Mouse (Mus musculus): Measurements from ENCODE around the gene Rassf6. TPM values are rescaled to one million over a fixed set of nuclear protein-coding genes. Genes with fewer than 3 reads are reported as not detected.
A peak's percentile ranks its signal among the peaks of the same experiment; 100 is the strongest.

Rassf6 gene
- polyA plus RNA-seq, 1 experiment = 4.6 TPM

DNA sequence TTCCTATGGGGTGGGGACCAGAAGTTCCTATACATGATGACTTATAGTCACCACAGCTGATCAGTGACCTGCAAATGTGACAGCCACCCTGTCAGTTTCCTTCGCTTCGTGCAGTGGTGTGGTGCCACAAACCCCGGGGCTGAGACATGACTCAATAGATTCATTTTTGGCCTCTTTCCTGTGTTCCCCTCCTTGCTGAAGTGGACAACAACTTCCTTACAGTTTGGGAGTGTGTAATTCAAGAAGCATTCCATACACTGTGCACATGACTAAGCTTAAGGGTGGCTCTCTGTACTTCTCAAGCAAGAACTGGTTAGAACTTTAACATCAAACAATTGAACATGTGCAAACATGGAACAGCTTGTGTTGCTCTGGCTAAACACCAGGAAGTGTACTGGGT is 29.1 kb downstream of the Rassf6 start:
- peaks cover 28% of the 10 kb centered on the region; the same call in 1 of the 2 replicates for H3K4me1 ChIP-seq (ENCODE audit: control insufficient read depth, insufficient read depth, low read length)
- peak overlapping the region; percentile 82 for H3K27ac ChIP-seq (ENCODE audit: insufficient read depth, low read length)
- no peak overlapping the region for H3K4me3 ChIP-seq (ENCODE audit: insufficient read depth, low read length)
- TF ChIP-seq POLR2A (IDR thresholded peaks at IDR 0.05; ENCODE audit: low read depth, low read length) (no peak), CTCF (IDR thresholded peaks at IDR 0.05; ENCODE audit: borderline replicate concordance, insufficient read depth, low read length) (no peak)

DNA sequence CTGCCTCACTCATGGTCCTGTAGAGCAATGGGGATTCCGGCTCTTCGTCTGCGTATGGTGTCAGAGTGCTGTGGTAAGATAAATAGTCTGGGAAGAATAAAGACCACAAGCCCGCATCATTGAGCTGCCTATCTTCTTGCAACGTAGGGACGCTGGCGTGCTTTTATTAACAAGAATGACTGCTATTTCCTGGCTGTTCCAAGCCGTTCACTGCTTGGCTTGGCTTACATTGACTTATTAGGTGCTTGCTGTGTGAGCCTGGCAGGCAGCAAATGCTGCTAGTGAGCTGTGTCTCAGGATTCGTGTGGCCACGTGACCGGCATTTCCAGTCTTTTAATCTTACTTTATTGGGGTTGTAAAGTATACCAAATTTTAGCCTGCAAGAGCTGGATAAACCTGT is 31.6 kb downstream of the Rassf6 start:
- peaks cover 28% of the 10 kb centered on the region; the same call in 1 of the 2 replicates for H3K4me1 ChIP-seq (ENCODE audit: control insufficient read depth, insufficient read depth, low read length)
- peak; percentile 17; the same call in 1 of the 2 replicates for TF ChIP-seq POLR2A (IDR thresholded peaks at IDR 0.05; ENCODE audit: low read depth, low read length)
- TF ChIP-seq CTCF (IDR thresholded peaks at IDR 0.05; ENCODE audit: borderline replicate concordance, insufficient read depth, low read length) = no peak
- H3K4me3 ChIP-seq (ENCODE audit: insufficient read depth, low read length) = no peak overlapping the region
- peak overlapping the region; percentile 92 for H3K27ac ChIP-seq (ENCODE audit: insufficient read depth, low read length)

DNA sequence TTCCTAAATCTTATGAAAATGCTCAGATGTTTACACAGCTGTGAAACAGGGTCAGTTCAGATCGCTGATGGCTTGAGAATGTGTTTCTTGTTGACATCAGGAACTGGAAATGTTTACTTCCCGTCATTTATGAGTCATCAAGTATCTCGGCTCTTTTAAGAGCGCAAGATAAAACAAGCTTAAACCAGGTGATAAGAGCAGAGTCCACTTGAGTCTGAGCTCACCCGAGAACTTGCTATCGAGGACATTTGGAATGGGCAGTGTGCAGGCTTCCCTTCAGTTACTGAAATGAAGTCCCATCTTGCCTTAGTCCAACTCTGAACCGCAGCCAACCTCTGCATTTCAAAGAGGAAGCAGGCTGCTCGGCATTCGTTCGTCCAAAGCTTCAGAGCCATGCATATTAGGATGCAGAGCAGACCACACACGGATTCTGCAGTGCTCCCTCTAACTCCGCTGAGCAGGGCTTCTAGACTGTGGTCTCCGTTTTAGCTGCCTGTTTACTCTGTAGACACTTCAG is 37.0 kb downstream of the Rassf6 start:
- H3K4me3 ChIP-seq (ENCODE audit: insufficient read depth, low read length) = no peak overlapping the region
- H3K27ac ChIP-seq (ENCODE audit: insufficient read depth, low read length) = 0 out of 2 replicates have a peak overlapping the region, but pooled peaks have one; percentile 38
- TF ChIP-seq POLR2A (IDR thresholded peaks at IDR 0.05; ENCODE audit: low read depth, low read length) (no peak), CTCF (IDR thresholded peaks at IDR 0.05; ENCODE audit: borderline replicate concordance, insufficient read depth, low read length) (no peak)
- peaks cover 11% of the 10 kb centered on the region for H3K4me1 ChIP-seq (ENCODE audit: control insufficient read depth, insufficient read depth, low read length)

DNA sequence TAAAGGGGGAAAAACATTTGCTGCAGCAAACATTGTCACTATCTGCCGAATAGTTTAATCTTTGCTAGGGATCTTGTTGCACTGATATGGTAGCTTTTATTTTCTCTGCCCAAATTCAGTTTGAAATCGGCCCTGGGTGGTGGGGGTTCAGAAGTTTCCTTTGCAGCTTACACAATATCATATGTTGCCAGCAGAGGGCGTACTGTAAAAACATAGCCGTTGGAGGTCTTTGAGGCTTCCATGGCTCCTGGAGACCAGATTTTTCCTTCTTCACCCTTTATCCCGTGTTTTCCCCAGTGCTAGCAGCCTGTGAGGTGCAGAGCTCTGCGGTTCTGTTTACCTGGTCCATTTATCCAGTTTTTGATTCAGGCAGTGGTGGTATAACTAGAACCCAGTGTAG is 39.0 kb downstream of the Rassf6 start:
- TF ChIP-seq POLR2A (IDR thresholded peaks at IDR 0.05; ENCODE audit: low read depth, low read length) = no peak
- TF ChIP-seq CTCF (IDR thresholded peaks at IDR 0.05; ENCODE audit: borderline replicate concordance, insufficient read depth, low read length) = no peak
- Histone ChIP-seq H3K27ac (ENCODE audit: insufficient read depth, low read length) (no peak overlapping the region), H3K4me3 (ENCODE audit: insufficient read depth, low read length) (no peak overlapping the region), H3K4me1 (ENCODE audit: control insufficient read depth, insufficient read depth, low read length) (peaks cover 8% of the 10 kb centered on the region)

DNA sequence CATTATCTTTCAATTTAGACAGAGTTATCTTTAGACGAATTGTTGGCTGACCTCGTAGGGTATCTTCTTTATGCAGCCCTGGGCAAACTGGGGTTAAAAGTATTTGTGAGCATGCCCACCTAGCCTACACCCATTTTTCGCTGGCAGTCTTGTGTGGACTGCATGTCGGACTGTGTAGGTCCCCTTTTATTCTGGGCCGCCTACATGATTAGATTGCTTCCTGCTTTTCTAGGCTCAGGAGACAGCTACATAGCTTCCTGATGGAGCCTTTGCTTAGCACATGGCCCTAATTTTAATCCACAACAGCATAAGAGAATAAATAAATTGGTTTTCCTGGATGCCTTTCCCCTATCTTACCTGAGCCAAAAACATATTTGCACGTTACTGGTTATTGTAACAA is 44.3 kb downstream of the Rassf6 start:
- TF ChIP-seq CTCF (IDR thresholded peaks at IDR 0.05; ENCODE audit: borderline replicate concordance, insufficient read depth, low read length) = no peak
- no peak for TF ChIP-seq POLR2A (IDR thresholded peaks at IDR 0.05; ENCODE audit: low read depth, low read length)
- no peak overlapping the region for H3K4me3 ChIP-seq (ENCODE audit: insufficient read depth, low read length)
- H3K27ac ChIP-seq (ENCODE audit: insufficient read depth, low read length) = no peak overlapping the region
- peaks cover 5% of the 10 kb centered on the region; the same call in 1 of the 2 replicates for H3K4me1 ChIP-seq (ENCODE audit: control insufficient read depth, insufficient read depth, low read length)

DNA sequence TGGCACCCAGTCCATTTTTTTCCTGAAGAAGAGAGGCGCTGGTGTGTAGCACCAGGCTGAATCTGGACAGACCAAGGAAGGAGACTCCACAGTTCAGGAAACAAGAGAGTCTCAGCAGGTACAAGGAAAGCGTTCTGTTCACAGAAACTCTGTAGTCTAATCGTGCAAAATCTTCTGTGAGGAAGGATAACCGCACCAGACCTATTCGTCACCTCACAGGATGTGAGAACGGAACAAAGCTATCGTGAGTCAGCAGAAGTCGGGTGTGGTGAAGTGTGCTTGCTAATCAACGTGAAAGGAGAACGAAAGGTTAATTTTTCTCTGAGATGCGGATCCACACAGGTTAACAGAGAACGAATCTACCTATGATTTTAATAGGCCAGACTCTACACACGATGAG is 45.5 kb downstream of the Rassf6 start:
- Histone ChIP-seq H3K27ac (ENCODE audit: insufficient read depth, low read length) (no peak overlapping the region), H3K4me3 (ENCODE audit: insufficient read depth, low read length) (no peak overlapping the region), H3K4me1 (ENCODE audit: control insufficient read depth, insufficient read depth, low read length) (no peaks in the 10 kb centered on the region)
- TF ChIP-seq CTCF (IDR thresholded peaks at IDR 0.05; ENCODE audit: borderline replicate concordance, insufficient read depth, low read length) (no peak), POLR2A (IDR thresholded peaks at IDR 0.05; ENCODE audit: low read depth, low read length) (no peak)

DNA sequence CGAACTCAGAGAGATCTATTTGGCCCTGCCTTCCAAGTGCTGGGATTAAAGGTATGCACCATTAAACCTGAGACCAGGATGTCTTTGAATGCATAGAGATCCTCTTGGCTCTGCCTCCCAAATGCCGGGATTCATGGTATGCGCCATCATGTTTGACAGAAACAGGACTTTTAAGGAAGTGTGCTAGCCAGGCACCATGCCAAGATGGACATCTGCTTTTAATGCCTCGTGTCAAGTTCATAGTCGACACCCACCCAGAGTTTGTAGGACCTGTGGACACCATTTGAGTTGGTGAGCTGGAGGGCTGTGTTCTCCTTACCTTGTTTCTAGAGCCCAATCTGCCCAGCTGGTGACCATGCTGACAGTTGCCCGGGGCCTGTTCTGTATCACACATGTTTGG is 48.5 kb downstream of the Rassf6 start:
- TF ChIP-seq POLR2A (IDR thresholded peaks at IDR 0.05; ENCODE audit: low read depth, low read length) = no peak
- no peak for TF ChIP-seq CTCF (IDR thresholded peaks at IDR 0.05; ENCODE audit: borderline replicate concordance, insufficient read depth, low read length)
- H3K4me1 ChIP-seq (ENCODE audit: control insufficient read depth, insufficient read depth, low read length) = no peaks in the 10 kb centered on the region
- H3K4me3 ChIP-seq (ENCODE audit: insufficient read depth, low read length) = no peak overlapping the region
- no peak overlapping the region for H3K27ac ChIP-seq (ENCODE audit: insufficient read depth, low read length)

DNA sequence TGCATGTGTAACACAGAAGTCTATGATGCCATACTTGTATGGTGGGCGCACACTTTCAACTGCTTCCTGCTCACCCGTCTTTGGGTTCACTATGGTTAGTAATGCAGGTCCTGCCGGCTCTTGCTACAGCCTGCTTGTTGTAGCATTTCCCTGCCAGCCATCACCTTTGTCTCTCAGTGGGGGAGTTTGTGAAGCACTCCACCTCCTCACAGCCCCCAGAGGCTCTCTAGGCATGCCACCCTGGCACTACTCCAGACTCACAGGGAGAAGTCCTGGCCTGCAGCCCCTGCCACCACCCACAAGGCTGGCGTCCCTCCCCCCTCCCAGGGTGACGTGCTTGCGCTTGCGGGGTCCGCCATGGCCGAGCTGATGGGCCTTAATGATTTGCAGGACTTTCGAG is 49.8 kb downstream of the Rassf6 start:
- no peak for TF ChIP-seq POLR2A (IDR thresholded peaks at IDR 0.05; ENCODE audit: low read depth, low read length)
- TF ChIP-seq CTCF (IDR thresholded peaks at IDR 0.05; ENCODE audit: borderline replicate concordance, insufficient read depth, low read length) = no peak
- Histone ChIP-seq H3K27ac (ENCODE audit: insufficient read depth, low read length) (no peak overlapping the region), H3K4me1 (ENCODE audit: control insufficient read depth, insufficient read depth, low read length) (no peaks in the 10 kb centered on the region)

DNA sequence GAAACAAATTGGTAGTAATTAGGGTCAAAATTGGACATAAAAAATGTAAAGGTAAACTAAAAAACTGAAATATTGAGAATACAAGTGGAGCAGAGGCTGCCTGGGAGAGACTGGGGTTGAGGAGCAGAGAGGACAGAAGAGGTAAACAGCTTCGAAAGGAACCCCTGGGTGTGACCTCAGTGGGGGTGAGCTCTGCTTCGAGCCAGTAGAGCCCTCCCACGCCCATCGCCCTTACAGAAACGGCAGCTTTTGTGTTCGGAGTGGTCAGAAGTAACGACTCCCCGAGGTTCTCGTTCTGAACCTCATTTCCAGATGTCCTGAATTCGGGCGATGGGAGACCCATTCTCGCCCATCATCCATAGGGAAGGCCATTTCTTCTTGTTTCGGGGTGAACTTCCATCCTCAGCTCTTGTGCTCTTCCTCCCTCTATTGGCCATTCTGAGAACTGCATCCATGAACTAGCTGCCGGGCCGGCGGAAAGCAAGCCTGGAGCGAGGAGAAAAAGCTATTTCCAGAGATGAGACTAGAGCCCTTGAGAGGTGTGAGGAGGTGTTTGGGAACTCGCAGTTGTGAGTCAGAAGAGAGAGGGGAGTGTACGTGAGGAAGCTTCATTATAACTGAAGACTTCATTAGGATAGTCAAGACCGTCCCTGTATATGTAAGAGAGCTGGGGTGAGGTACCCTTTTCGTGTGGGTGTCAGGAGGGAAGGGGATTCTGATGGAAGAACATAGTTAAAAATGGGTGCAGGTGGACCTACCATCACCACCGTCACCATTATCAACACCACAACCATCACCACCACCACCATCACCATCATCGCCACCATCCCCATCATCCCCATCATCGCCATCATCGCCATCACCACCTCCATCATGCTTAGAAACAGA is 51.5 kb downstream of the Rassf6 start:
- Histone ChIP-seq H3K4me3 (ENCODE audit: insufficient read depth, low read length) (peak overlapping the region; percentile 12; the same call in 1 of the 2 replicates), H3K4me1 (ENCODE audit: control insufficient read depth, insufficient read depth, low read length) (no peaks in the 10 kb centered on the region), H3K27ac (ENCODE audit: insufficient read depth, low read length) (no peak overlapping the region)
- TF ChIP-seq CTCF (IDR thresholded peaks at IDR 0.05; ENCODE audit: borderline replicate concordance, insufficient read depth, low read length) (peak; percentile 43; the same call in 1 of the 2 replicates), POLR2A (IDR thresholded peaks at IDR 0.05; ENCODE audit: low read depth, low read length) (peak; percentile 28; the same call in 1 of the 2 replicates)

More for the DNA sequence above, 49.8 kb downstream of the Rassf6 start:
- H3K4me3 ChIP-seq (ENCODE audit: insufficient read depth, low read length) = no peak overlapping the region

DNA sequence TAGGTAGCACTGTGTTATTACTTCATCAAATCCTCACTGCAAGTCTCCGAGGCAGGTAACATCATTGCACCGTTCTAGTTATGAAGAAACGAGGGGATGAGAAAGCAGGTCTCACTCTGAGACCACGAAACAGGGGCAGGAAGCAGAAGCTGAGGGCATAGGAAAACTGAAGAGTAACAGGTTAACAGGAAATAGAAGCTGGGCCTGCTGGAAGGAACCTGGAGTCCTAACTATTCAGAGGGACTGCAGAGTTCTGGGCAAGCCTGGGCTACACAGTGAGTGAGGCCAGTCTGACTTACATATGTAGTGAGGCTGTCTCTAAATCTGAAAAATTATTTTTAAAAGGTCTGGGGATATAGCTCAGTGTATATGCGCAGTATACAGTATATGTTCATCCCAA is 52.4 kb downstream of the Rassf6 start:
- no peaks in the 10 kb centered on the region for H3K4me1 ChIP-seq (ENCODE audit: control insufficient read depth, insufficient read depth, low read length)
- H3K4me3 ChIP-seq (ENCODE audit: insufficient read depth, low read length) = no peak overlapping the region
- no peak overlapping the region for H3K27ac ChIP-seq (ENCODE audit: insufficient read depth, low read length)
- no peak for TF ChIP-seq POLR2A (IDR thresholded peaks at IDR 0.05; ENCODE audit: low read depth, low read length)
- no peak for TF ChIP-seq CTCF (IDR thresholded peaks at IDR 0.05; ENCODE audit: borderline replicate concordance, insufficient read depth, low read length)
